Mouse (Mus musculus): ENCODE results near the gene Arhgef3. TPM values are rescaled to one million over a fixed set of nuclear protein-coding genes. Genes with fewer than 3 reads are reported as not detected.

Arhgef3 gene
- polyA plus RNA-seq, 1 experiment from 2014 or later: 6.6 TPM

GRCm38 (mm10) chr14:27272072-27272834, 157.6 kb downstream of the Arhgef3 start:
- no peak overlapping the region for H3K4me2 ChIP-seq
- no peak for ATAC-seq (ENCODE audit: insufficient read depth)
- H3K4me3 ChIP-seq (replicated peaks): no peak overlapping the region
- no peaks in the 10 kb centered on the region for H3K9me3 ChIP-seq (replicated peaks)
- WGBS (ENCODE audit: insufficient replicate concordance): 49% methylated on average over 11 of the region's 11 CpGs
- no peaks in the 10 kb centered on the region for H3K36me3 ChIP-seq (replicated peaks)
- no peak overlapping the region for H3K27ac ChIP-seq (replicated peaks)
- H3K9ac ChIP-seq: no peak overlapping the region
- H3K4me1 ChIP-seq (replicated peaks): no peaks in the 10 kb centered on the region
- no peaks in the 10 kb centered on the region for H3K27me3 ChIP-seq

- no peaks in the 10 kb centered on the region for H3K27me3 ChIP-seq
- ATAC-seq (ENCODE audit: insufficient read depth): no peak
- WGBS (ENCODE audit: insufficient replicate concordance): 54% methylated on average over 2 of the region's 2 CpGs
Observed at GRCm38 (mm10) chr14:27272835-27273138, 158.1 kb downstream of the Arhgef3 start.

GRCm38 (mm10) chr14:27273169-27273568, 158.5 kb downstream of the Arhgef3 start:
- no peak for ATAC-seq (ENCODE audit: insufficient read depth)
- Histone ChIP-seq H3K27ac (replicated peaks) (no peak overlapping the region), H3K4me3 (replicated peaks) (no peak overlapping the region), H3K4me1 (replicated peaks) (no peaks in the 10 kb centered on the region), H3K9ac (no peak overlapping the region), H3K36me3 (replicated peaks) (no peaks in the 10 kb centered on the region), H3K4me2 (no peak overlapping the region), H3K9me3 (replicated peaks) (no peaks in the 10 kb centered on the region), H3K27me3 (no peaks in the 10 kb centered on the region)

More at GRCm38 (mm10) chr14:27272835-27273138, 158.1 kb downstream of the Arhgef3 start:
- Histone ChIP-seq H3K9me3 (replicated peaks) (no peaks in the 10 kb centered on the region), H3K4me2 (no peak overlapping the region), H3K27ac (replicated peaks) (no peak overlapping the region), H3K4me1 (replicated peaks) (no peaks in the 10 kb centered on the region), H3K9ac (no peak overlapping the region), H3K4me3 (replicated peaks) (no peak overlapping the region), H3K36me3 (replicated peaks) (no peaks in the 10 kb centered on the region)

GRCm38 (mm10) chr14:27277259-27277658, 162.6 kb downstream of the Arhgef3 start:
- no peaks in the 10 kb centered on the region for H3K4me1 ChIP-seq (replicated peaks)
- WGBS (ENCODE audit: insufficient replicate concordance): 64% methylated on average over 3 of the region's 3 CpGs
- H3K4me3 ChIP-seq (replicated peaks): no peak overlapping the region
- H3K36me3 ChIP-seq (replicated peaks): no peaks in the 10 kb centered on the region
- no peaks in the 10 kb centered on the region for H3K9me3 ChIP-seq (replicated peaks)
- no peaks in the 10 kb centered on the region for H3K27me3 ChIP-seq
- H3K27ac ChIP-seq (replicated peaks): no peak overlapping the region
- no peak overlapping the region for H3K9ac ChIP-seq
- H3K4me2 ChIP-seq: no peak overlapping the region
- ATAC-seq (ENCODE audit: insufficient read depth): no peak

GRCm38 (mm10) chr14:27280201-27280890, 165.6 kb downstream of the Arhgef3 start:
- no peak overlapping the region for H3K9ac ChIP-seq
- H3K4me1 ChIP-seq (replicated peaks): no peaks in the 10 kb centered on the region
- H3K9me3 ChIP-seq (replicated peaks): no peaks in the 10 kb centered on the region
- H3K27ac ChIP-seq (replicated peaks): no peak overlapping the region
- 57% methylated on average over 8 of the region's 8 CpGs for WGBS (ENCODE audit: insufficient replicate concordance)
- ATAC-seq (ENCODE audit: insufficient read depth): no peak
- H3K36me3 ChIP-seq (replicated peaks): no peaks in the 10 kb centered on the region
- no peak overlapping the region for H3K4me3 ChIP-seq (replicated peaks)
- no peak overlapping the region for H3K4me2 ChIP-seq
- H3K27me3 ChIP-seq: no peaks in the 10 kb centered on the region

- no peaks in the 10 kb centered on the region for H3K27me3 ChIP-seq
- no peak for ATAC-seq (ENCODE audit: insufficient read depth)
- no peak overlapping the region for H3K9ac ChIP-seq
- H3K9me3 ChIP-seq (replicated peaks): no peaks in the 10 kb centered on the region
- no peak overlapping the region for H3K4me2 ChIP-seq
- H3K36me3 ChIP-seq (replicated peaks): no peaks in the 10 kb centered on the region
- H3K4me3 ChIP-seq (replicated peaks): no peak overlapping the region
- no peaks in the 10 kb centered on the region for H3K4me1 ChIP-seq (replicated peaks)
- no peak overlapping the region for H3K27ac ChIP-seq (replicated peaks)
Observed at GRCm38 (mm10) chr14:27283956-27284355, 169.3 kb downstream of the Arhgef3 start.

GRCm38 (mm10) chr14:27286202-27286601, 171.5 kb downstream of the Arhgef3 start:
- Histone ChIP-seq H3K4me1 (replicated peaks) (no peaks in the 10 kb centered on the region), H3K4me3 (replicated peaks) (no peak overlapping the region), H3K9me3 (replicated peaks) (no peaks in the 10 kb centered on the region), H3K9ac (no peak overlapping the region), H3K27me3 (no peaks in the 10 kb centered on the region), H3K36me3 (replicated peaks) (no peaks in the 10 kb centered on the region), H3K27ac (replicated peaks) (no peak overlapping the region), H3K4me2 (no peak overlapping the region)
- WGBS (ENCODE audit: insufficient replicate concordance): 14% methylated on average over 4 of the region's 4 CpGs
- no peak for ATAC-seq (ENCODE audit: insufficient read depth)

- H3K27me3 ChIP-seq: no peaks in the 10 kb centered on the region
- H3K9ac ChIP-seq: no peak overlapping the region
- H3K4me3 ChIP-seq (replicated peaks): no peak overlapping the region
- no peak for ATAC-seq (ENCODE audit: insufficient read depth)
- H3K27ac ChIP-seq (replicated peaks): no peak overlapping the region
- no peaks in the 10 kb centered on the region for H3K36me3 ChIP-seq (replicated peaks)
- WGBS (ENCODE audit: insufficient replicate concordance): 63% methylated on average over 5 of the region's 5 CpGs
- H3K4me2 ChIP-seq: no peak overlapping the region
- no peaks in the 10 kb centered on the region for H3K9me3 ChIP-seq (replicated peaks)
- H3K4me1 ChIP-seq (replicated peaks): no peaks in the 10 kb centered on the region
Observed at GRCm38 (mm10) chr14:27289053-27289452, 174.4 kb downstream of the Arhgef3 start.

GRCm38 (mm10) chr14:27292101-27292500, 177.4 kb downstream of the Arhgef3 start:
- no peak overlapping the region for H3K9ac ChIP-seq
- H3K36me3 ChIP-seq (replicated peaks): no peaks in the 10 kb centered on the region
- no peak overlapping the region for H3K4me2 ChIP-seq
- WGBS (ENCODE audit: insufficient replicate concordance): 72% methylated on average over 6 of the region's 6 CpGs
- H3K4me3 ChIP-seq (replicated peaks): no peak overlapping the region
- no peak for ATAC-seq (ENCODE audit: insufficient read depth)
- no peak overlapping the region for H3K27ac ChIP-seq (replicated peaks)
- no peaks in the 10 kb centered on the region for H3K9me3 ChIP-seq (replicated peaks)
- no peaks in the 10 kb centered on the region for H3K4me1 ChIP-seq (replicated peaks)
- no peaks in the 10 kb centered on the region for H3K27me3 ChIP-seq

GRCm38 (mm10) chr14:27295821-27296220, 181.1 kb downstream of the Arhgef3 start:
- no peak overlapping the region for H3K4me2 ChIP-seq
- no peak overlapping the region for H3K9ac ChIP-seq
- 47% methylated on average over 7 of the region's 7 CpGs for WGBS (ENCODE audit: insufficient replicate concordance)
- H3K4me3 ChIP-seq (replicated peaks): no peak overlapping the region
- peaks cover 5% of the 10 kb centered on the region; the same call in 1 of the 2 replicates for H3K4me1 ChIP-seq (replicated peaks)
- ATAC-seq (ENCODE audit: insufficient read depth): peak; percentile 52
- H3K27me3 ChIP-seq: no peaks in the 10 kb centered on the region
- H3K27ac ChIP-seq (replicated peaks): peak overlapping the region; percentile 68; the same call in 1 of the 2 replicates
- H3K9me3 ChIP-seq (replicated peaks): no peaks in the 10 kb centered on the region
- H3K36me3 ChIP-seq (replicated peaks): no peaks in the 10 kb centered on the region

- H3K27ac ChIP-seq (replicated peaks): peak overlapping the region; percentile 68
- no peak overlapping the region for H3K9ac ChIP-seq
- no peaks in the 10 kb centered on the region for H3K27me3 ChIP-seq
- H3K4me1 ChIP-seq (replicated peaks): peaks cover 5% of the 10 kb centered on the region; the same call in 1 of the 2 replicates
- H3K4me2 ChIP-seq: no peak overlapping the region
- ATAC-seq (ENCODE audit: insufficient read depth): peak; percentile 77
- H3K4me3 ChIP-seq (replicated peaks): no peak overlapping the region
- WGBS (ENCODE audit: insufficient replicate concordance): 58% methylated on average over 5 of the region's 5 CpGs
- H3K9me3 ChIP-seq (replicated peaks): no peaks in the 10 kb centered on the region
- no peaks in the 10 kb centered on the region for H3K36me3 ChIP-seq (replicated peaks)
Observed at GRCm38 (mm10) chr14:27296987-27297386, 182.3 kb downstream of the Arhgef3 start.

All from liver, embryonic 15.5 days (tissue).